In the genomic region with DNA sequence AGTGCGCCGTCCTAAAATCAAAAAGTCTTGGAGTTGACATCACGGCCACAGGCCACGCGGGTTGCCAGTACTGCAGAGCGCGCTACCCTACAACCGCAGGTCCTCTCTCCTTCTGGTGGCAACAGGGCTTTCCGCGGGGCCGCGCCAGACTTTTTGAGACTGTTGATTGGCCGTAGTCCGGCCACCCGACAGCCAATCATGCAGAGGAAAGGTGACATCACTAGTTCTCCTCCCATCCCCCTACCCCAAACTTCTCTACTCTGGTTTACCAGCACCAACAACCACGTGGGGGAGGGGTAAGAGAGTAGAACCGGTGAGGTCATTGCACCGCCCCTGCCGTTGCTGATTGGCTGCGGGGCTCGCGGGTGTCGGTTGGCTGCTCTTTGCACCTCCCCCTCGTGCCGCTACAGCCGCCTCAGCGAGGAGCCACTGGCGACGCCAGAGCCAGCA, we compare ENCODE assay signal across 8 mouse cellular contexts. TPM values are rescaled to one million over a fixed set of nuclear protein-coding genes. Genes with fewer than 3 reads are reported as not detected.
DNase-seq lines count a peak whose midpoint lies in the region; ATAC-seq lines count a peak whose summit lies in the region.

A gene (plus strand): TSS at position 404 of the 450 bp plus-strand sequence.

- no peaks in the 10 kb centered on the region for H3K9me3 ChIP-seq in neural tube, embryonic 11.5 days (ENCODE audit: control insufficient read depth, low read length)
- H3K9me3 ChIP-seq in megakaryocyte, embryonic 14.5 days: no peaks in the 10 kb centered on the region

- peak; percentile 98 for DNase-seq in neural tube, embryonic 11.5 days (ENCODE audit: low spot score)
- DNase-seq in neural tube, embryonic 10.5 days (ENCODE audit: extremely low spot score, low spot score): no peak
- DNase-seq in embryo, embryonic 11.5 days (ENCODE audit: low read depth, low spot score): peak; percentile 98
- DNase-seq in gastrocnemius, postnatal 25 days: peak; percentile 99
- peak; percentile 97 to 100 for DNase-seq in left cerebral cortex, adult 9 months (ENCODE audit: low spot score in 2 of 2)
- peak; percentile 98 to 99 for DNase-seq in right cerebral cortex, postnatal 36 days (ENCODE audit: low spot score in 2 of 2)

- H3K27ac ChIP-seq in neural tube, embryonic 11.5 days (ENCODE audit: low read depth, low read length): peak within 1 kb of the TSS; percentile 58

- H3K27me3 ChIP-seq in neural tube, embryonic 11.5 days (ENCODE audit: control insufficient read depth, insufficient read depth, low read length): no peaks in the 10 kb centered on the region
- H3K27me3 ChIP-seq in megakaryocyte, embryonic 14.5 days (replicated peaks): no peaks in the 10 kb centered on the region

- peak within 1 kb of the TSS; percentile 65 for H3K4me3 ChIP-seq in neural tube, embryonic 11.5 days (ENCODE audit: low read depth, low read length)
- peak within 1 kb of the TSS; percentile 98 for H3K4me3 ChIP-seq in megakaryocyte, embryonic 14.5 days (replicated peaks)

- peak within 1 kb of the TSS; percentile 66 for H3K4me2 ChIP-seq in neural tube, embryonic 11.5 days (ENCODE audit: low read depth)

- H3K36me3 ChIP-seq in neural tube, embryonic 11.5 days (ENCODE audit: control insufficient read depth, insufficient read depth, low read length): no peaks in the 10 kb centered on the region; the same call in 1 of the 2 replicates
- peaks cover 27% of the 10 kb centered on the region for H3K36me3 ChIP-seq in megakaryocyte, embryonic 14.5 days (replicated peaks; ENCODE audit: low read length)

- H3K9ac ChIP-seq in neural tube, embryonic 11.5 days (ENCODE audit: low read length): peak within 1 kb of the TSS; percentile 60

- H3K4me1 ChIP-seq in neural tube, embryonic 11.5 days (ENCODE audit: control insufficient read depth, insufficient read depth, low read length): peaks cover 6% of the 10 kb centered on the region; the same call in 1 of the 2 replicates
- H3K4me1 ChIP-seq in megakaryocyte, embryonic 14.5 days: peaks cover 60% of the 10 kb centered on the region

- peak; percentile 86 for ATAC-seq in neural tube, embryonic 11.5 days (ENCODE audit: insufficient read depth, low FRiP score, low TSS enrichment)
- peak; percentile 69 for ATAC-seq in inflammation-experienced regulatory T-cells, adult 6 months

- under 1% methylated on average over 29 of the region's 29 CpGs for WGBS in neural tube, embryonic 11.5 days

RNA-seq across cellular contexts. Expression of the gene that starts here (rescaled TPM):
- polyA plus RNA-seq in neural tube, embryonic 11.5 days (2014; fragmentation: Nextera tagmentation; extraction: Ambion mirVana): 30.4 and 38.2 TPM in 2 replicates
- 10 to 100 TPM; 29.0 to 30.4 TPM for total RNA-seq in gastrocnemius, postnatal 25 days (2021)
- 10 to 100 TPM; 17.9 to 35.2 (median 21.6) TPM for polyA plus RNA-seq in inflammation-experienced regulatory T-cells, adult 6 months (2017; shearing (Covaris generic))
- polyA plus RNA-seq in megakaryocyte, embryonic 14.5 days (2012; ENCODE audit: insufficient read depth, low replicate concordance): 290 and 655 TPM in 2 replicates
